Mouse (Mus musculus) brain, embryonic 14.5 days (tissue): ENCODE measurements around the gene Stoml1.

Experiments
- CTCF ChIP-seq: fragments of 200-500 bp; IDR thresholded peaks from 2 replicates; pipeline ENCODE4 v1.5.1; 2012; ENCODE audit warnings: inconsistent platforms, mild to moderate bottlenecking, moderate library complexity, borderline replicate concordance; ENCODE audit not compliant: insufficient read depth, insufficient read length; ENCODE audit errors: extremely low read depth
- POLR2A ChIP-seq: fragments of 200-500 bp; IDR thresholded peaks from 2 replicates; pipeline ENCODE4 v1.6.1; 2012; ENCODE audit warnings: mild to moderate bottlenecking, inconsistent platforms, borderline replicate concordance; ENCODE audit not compliant: poor library complexity, insufficient read depth, insufficient read length, severe bottlenecking; ENCODE audit errors: extremely low read depth

GRCm38 (mm10) chr9:58305686-58306085 is 52.7 kb downstream of the Stoml1 start:
- no peak for TF ChIP-seq CTCF
- TF ChIP-seq POLR2A = no peak
